Mouse (Mus musculus) heart, adult 2 months (tissue): ENCODE measurements around the gene Hist1h3b.

ENCODE experiments used
- CTCF ChIP-seq: fragments of 200-600 bp; IDR thresholded peaks from 2 replicates; pipeline ENCODE4 v1.8.1; 2022; ENCODE audit warnings: antibody characterized with exemption, mild to moderate bottlenecking, moderate library complexity
- EP300 ChIP-seq: fragments of 200-500 bp; IDR thresholded peaks from 2 replicates; pipeline ENCODE4 v1.6.1; 2011; ENCODE audit warnings: low read depth, low read length, control low read depth; ENCODE audit not compliant: insufficient read depth
- POLR2A ChIP-seq: fragments of 200-500 bp; IDR thresholded peaks from 2 replicates; pipeline ENCODE4 v1.6.1; 2011; ENCODE audit warnings: mild to moderate bottlenecking, low read depth, low read length, control low read depth; ENCODE audit not compliant: insufficient read depth

DNA sequence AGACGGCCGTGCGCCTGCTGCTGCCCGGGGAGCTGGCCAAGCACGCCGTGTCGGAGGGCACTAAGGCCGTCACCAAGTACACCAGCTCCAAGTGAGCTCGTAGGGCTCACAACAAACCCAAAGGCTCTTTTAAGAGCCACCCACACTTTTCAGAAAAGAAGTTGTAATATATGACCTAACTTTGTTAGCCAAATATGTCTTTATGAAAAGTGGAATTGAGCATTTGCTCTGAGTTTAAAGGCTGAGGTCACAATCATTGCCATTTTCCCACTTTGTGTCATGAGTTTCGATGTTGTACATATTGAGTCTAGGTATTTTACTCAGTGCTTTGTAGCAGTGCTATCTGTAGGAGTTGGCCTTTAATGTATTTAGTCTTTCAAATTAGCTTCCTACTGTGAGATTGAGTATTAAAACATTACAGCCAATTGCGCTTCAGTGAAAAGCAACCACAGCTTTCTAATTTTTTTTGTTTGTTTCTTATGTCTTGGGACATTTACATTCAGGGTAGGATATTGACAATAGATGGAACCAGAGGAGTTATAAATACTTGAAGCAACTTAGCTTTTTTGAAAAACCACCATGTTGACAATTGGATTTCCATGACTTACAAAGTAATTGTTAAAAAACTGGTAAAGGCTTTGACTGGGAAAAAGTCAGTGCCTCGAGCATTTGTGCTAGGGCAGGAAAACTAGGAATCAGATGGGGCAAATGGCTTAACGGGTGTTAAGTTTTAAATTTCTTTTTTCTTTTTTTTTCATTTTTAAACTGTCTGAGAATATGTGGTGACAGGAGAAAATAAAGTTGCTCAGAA, 4.8 kb upstream of the Hist1h3b start:
- TF ChIP-seq CTCF = no peak
- TF ChIP-seq EP300 = no peak
- no peak for TF ChIP-seq POLR2A
